Mouse (Mus musculus) spleen, adult 12 weeks (tissue): Measurements from ENCODE around the gene Ccdc194.

Experiments used
- DNase-seq: peaks from one replicate; pipeline ENCODE4 v3.0.0; 2022; ENCODE audit warnings: low spot score

Ccdc194 gene

DNA sequence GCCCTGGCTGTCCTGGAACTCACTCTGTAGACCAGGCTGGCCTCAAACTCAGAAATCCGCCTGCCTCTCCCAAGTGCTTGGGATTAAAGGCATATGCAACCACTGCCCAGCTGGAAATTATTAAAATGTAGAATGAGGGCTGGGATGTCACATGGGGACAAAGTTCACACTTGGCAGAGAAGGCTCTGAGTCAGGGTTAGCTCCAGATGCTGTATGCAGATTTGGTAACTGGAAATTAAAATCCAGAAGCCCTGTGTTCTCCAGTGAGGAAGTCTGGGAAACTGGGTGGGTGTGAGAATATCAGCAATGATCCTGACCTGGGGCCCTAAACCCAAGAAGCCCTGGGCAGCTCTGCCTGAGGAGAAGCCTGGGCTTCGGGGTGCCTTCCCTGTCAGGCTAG, 16.2 kb downstream of the Ccdc194 start:
- no peak for DNase-seq

DNA sequence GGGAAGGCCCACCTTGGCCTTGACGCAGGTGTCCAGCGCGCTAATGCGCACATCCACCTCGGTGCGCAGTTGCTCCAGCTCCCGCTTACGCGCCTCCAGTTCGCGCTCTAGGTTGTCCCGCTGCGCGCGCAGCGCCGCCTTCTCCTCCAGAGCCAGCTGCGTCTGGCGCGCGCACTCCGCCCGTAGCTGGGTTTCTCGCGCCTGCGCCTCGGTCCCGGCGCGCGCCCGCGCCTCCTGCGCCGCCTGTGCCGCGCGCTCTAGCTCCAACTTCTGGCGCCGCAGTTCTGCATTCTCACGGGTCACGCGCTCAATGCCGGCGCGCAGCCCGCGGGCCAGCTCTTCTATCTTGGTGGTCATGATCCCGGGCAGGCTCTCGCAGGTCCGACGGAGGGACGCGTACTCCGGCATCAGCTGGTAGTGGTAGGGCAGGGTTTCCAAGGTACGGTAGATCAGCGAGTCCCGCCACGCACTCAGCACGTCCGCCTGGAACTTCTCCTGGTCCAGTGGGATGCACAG, 17.9 kb downstream of the Ccdc194 start:
- no peak for DNase-seq

DNA sequence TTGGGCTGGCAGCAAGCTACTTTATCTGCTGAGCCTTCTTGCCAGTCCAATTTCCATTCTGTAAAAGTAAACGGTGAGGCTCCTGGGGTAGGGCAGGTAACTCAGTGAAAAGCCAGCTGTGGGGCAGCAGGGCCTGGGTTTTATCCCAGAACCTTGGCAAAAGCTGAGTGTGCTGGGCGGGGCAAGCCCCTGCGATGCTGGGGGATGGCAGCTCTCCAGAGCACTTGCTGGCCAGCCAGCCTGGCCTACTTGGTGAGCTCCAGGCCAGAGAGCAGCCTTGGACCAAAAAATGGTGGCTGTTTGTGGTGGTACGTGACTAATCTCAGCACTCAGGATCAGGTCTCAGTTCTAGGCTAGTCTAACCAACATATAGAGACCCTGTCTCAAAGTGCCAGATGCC, 19.5 kb downstream of the Ccdc194 start:
- DNase-seq = no peak

DNA sequence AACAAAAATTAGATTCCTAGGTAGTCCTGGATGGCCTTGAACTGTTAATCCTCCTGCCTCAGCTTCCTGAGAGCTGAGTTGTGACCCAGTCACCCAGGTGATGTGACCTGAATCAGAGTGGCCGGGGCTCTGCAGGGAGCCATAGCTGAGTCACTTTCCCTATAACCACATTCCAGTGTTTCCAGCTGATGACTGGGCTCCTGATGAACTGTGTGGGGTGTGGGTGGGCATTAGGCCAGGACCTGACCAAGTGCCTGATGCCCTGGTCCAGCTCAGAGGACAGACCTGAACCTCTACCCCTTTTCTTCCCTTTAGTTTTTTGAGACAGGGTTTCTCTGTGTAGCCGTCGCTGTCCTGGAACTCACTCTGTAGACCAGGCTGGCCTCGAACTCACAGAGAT, 20.2 kb downstream of the Ccdc194 start:
- no peak for DNase-seq

DNA sequence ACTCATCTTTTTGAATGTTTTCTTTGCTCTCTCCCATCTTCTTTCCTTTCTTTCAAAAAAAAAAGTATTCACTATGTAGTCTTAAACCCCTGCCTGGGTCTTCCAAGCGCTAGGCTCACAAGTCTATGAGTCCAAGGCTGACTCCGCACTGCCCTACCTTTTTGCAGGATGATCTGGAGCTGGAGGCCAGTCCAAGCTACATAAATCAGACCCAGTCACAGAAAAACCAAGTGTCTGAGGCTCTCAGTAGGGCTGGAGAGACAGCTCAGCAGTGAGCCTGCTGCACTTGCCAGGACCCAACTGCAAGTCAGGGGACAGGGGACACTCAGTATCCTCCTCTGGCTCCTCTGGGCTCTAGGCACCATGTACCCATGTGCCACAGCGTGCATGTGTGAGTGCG, 21.2 kb downstream of the Ccdc194 start:
- DNase-seq = no peak

DNA sequence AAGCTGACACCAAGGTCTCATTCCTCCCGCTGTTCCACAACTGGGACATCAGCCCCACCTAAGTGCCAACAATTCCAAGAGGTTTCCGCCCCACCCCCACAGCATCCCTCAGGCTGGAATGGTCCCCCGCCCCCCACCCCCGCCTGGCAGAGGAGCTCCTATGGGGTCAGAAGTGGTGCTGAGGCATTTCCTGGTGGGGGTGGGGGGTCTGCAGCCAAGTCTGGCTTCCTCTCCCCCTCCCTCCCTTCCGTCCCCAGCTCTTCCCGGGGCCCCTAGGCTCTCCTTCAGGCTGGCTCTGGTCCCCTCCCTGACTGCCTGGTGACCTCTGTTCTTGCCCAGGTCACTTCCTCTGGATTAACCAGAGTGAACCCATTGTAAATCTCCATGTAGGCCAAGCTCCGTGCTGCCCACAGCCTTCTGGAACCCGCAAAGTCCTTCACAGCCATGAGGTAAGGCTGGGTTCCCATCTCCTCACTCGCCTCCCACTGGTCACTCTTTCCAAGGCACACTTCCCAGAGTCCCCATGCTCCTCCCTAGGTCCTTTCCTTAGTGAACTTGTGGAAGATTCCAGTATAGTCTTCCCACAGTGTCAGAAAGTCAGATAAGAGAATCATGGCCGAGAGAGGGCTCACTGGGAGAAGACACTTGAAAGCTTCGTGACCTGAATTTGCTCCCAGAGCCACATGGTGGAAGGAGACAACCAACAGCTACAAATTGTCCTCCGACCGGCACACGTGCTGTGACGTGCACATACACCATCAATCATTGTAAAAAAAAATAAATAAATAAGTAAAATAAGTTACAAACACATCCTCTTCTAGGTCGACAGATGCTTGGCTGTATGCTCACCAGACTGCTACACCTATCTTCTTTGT, 26.5 kb downstream of the Ccdc194 start:
- DNase-seq = no peak

DNA sequence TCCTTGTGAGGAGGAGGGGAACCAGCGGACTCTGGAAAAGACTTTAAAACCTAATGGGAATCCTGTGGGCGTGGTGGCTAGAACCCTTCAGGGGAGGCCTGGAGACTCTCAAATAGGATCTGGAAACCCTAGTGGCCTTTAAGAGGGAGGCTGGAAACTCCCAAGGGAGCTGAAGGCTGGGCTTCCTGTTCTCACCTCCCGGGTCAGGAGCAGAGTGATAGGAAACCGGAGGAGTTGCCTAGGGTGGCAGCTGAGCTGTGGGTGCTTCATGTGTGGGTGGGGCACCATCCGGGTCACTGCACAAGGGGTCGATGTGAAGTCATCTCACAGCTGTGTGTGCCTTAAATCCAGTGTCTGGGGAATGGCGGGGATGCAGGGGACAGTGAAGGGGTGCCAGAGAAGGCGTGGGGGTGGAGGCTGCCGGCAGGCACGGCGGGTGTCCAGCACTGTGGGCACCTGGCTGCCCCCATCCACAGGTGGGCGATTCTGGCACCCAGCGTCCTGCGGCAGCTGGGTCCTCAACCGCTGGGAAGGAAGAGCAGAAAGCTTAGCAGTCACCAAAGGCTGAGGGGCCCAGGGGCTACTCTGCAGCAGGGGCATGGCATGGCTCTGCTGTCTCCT, 27.5 kb downstream of the Ccdc194 start:
- no peak for DNase-seq

DNA sequence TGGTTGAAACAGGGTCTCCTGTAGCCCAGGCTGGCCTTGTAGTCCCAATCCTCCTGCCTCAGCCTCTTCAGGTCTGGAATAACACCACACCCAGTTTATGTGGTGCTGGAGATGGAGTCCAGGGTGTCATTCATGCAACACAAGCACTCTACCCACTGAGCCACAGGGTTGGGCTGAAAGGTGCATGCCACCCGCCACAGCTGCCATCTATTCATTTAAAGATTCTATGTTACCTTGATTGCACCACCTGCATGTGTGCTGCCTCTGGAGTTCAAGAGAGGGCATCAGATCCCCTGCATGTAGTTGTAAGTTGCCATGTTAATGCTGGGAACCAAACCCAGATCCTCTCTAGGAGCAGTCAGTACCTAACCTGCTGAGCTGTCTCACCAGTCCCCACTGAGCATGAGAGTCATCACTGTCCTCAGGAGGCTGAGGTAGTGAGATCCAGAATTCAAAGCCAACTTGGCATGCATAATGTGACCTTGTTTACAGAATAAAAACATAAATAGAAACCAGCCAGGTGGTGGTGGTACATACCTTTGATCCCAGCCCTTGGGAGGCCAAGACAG, 28.4 kb downstream of the Ccdc194 start:
- no peak for DNase-seq

DNA sequence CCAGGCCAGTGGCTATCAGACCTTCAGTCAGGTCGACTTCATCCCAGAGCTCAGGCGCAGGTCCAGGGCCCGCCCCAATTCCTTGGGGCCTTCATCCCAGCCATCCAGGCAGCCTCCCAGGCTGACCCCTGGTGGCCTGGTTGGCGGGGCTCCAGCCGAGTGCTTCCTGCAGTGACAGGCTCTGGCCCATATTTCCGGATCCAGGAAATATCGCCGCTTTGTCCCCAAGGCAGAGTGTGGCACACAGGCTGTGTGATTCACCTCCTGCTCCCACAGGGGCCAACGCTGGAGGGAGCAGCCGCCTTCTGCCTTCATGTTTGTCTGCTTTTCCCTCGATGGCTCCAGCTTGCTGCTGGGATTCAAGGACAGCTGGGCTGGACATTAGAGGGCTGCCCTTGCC, 29.0 kb downstream of the Ccdc194 start:
- DNase-seq = no peak

DNA sequence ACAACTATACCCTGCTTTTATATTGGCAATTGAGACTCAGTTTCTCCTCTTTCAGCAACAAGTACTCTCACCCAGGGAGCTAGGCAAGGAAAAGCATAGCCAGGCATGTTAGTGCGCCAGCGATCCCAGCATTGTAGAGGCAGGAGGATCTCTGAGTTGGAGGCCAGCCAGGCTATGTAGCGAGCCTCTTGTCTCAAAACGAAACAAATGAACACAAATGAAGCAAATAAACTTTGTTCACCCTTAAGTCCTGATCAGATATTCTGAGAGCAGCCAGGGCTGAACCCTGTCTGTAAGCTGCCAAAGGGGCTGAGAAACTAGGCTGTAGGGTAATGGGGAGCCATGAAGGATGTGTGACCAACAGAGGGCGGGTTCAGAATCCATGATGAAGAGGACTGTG, 29.7 kb downstream of the Ccdc194 start:
- no peak for DNase-seq

DNA sequence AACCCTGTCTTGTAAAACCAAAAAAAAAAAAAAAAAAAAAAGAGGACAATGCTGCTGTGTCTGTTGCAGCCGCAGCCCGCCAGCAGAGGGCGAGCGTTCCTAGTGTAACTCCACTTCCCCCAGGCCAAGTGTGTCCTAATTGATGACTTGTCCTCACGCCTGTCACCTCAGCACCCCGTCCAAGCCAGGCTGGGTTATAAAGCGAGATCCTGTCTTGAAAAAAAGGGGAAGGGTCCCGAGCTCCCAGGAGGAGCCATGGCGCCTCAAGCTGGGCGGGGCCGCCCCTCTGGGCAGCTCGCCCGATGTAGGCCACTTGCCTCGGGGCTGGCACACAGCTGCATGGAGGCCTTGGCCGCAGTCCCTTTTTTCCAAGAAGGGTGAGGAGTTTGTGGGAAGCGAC, 30.5 kb downstream of the Ccdc194 start:
- DNase-seq = peak; percentile 57

DNA sequence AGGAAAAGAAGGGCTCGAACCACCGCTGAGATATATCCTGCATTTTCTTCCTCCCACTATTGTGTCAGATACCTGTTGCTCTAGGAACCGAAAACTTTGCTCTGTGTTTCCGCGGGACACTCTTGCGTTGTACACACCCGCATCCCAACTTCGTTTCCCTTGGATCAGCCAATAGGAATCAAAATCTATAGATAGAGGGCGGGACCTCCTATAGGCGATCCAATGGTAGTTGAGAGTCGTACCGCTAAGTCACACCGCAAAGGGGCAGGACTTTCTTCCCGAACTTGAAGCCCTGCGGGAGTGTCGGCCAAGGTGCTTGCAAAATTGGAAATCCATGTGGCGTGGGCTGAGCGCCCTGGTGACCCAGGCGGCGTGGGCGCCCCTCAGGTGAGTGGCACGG, 37.1 kb downstream of the Ccdc194 start:
- DNase-seq = peak; percentile 82

DNA sequence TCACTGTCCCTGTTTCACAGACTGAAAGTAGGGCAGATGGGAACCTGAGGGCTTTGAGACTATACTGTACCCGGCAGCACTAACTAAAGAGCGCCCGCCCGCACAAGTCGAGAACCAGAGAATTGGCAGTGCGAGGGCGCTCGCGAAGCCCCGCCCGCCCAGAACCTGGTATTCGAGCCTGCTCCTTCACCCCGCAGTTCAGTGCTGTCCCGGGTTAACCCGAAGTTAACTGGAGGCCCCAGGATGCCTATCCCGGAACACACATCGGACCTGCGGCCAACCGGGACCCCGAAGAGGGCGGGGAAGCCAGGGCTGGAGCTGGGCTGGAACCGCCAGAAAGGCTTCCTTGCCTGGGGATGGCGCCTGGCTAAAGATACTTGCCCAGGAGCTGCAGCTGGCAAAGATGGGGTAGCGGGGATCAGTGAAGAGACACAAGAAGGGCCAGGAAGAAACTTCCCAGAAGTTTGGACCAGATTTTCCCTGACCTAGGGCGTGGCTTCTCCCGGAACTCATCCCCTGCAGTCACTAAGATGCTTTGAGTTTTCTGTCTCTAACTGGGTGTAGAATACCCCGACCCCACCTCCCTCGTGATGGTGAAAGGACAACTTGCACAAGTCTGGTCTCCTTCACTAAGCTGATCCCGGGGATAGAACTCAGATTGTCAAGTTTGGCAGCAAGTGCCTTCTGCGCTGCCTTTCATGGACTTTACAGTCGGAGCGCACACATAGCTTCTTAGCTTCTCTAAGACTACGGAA, 37.6 kb downstream of the Ccdc194 start, which contains the start of gene Gtpbp3:
Gtpbp3 (plus strand) TSS at position 413 of the 755 bp plus-strand sequence.
- peak; percentile 66 for DNase-seq

DNA sequence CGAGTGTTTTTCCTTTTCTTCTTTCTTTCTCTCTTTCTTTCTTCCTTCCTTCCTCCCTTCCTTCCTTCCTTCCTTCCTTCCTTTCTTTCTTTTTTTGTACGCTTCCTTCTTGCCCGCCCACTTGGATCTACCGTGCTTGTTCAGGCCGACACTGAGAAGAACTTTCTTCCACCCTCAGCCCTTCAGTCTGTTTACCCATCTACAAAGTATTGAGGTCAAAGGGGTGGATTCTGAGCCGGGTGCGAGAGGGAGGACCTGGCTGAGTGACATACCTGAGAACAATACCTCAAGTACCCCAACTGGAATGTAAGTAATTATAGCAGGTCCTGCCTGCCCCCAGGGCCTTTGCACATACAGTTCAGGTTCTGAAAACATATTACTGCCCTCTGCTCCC, 39.4 kb downstream of the Ccdc194 start:
- no peak for DNase-seq

DNA sequence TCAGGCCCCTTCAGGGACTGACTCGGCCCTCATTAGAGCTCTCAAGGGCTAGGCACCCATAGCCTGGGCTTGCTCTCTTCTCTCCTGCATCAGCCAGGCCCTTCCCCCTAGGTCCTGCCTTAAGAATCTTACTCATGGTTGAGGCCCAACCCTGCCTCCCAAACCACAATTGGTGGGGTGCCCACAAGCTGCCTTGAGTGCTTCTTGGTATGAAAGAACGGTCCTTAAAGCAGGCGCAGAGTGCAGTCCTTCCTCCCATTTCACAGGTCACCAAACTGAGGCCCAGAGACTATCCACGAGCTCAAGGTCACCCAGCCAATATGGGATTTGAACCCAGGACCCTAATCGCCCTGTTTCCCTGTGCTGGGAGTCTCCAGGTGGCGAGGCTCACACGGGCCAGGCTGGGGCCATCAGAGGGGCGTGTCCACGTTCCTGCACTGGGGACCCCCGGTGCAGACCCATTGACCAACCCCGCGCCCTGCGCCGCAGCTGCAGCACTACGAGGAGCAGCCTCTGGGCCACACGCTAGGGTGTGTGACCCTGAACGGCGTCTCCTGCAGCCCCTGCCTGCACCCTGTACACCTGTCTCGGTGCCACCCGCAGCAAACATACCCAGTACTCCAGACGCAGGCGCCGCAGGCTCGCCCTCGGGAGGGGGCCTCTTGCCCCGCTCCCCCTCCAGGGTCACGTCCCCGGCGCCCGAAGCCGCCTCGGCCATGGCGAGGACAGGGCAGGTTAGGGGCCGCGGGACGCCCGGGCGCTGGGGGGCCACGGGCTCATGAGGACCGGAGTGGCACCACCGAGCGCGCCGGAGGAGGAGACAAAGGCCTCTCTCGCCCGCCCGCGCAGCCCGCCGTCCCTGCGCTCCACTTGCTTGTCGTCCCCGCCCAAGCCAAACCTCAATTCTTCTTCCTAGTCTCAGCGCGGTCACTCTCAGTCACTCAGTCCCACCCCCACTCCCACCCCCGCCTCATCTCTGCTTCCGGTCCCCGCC, 40.1 kb downstream of the Ccdc194 start, which contains the start of gene Ano8:
Ano8 (minus strand) TSS at position 822 of the 994 bp plus-strand sequence.
- DNase-seq = peak; percentile 59

DNA sequence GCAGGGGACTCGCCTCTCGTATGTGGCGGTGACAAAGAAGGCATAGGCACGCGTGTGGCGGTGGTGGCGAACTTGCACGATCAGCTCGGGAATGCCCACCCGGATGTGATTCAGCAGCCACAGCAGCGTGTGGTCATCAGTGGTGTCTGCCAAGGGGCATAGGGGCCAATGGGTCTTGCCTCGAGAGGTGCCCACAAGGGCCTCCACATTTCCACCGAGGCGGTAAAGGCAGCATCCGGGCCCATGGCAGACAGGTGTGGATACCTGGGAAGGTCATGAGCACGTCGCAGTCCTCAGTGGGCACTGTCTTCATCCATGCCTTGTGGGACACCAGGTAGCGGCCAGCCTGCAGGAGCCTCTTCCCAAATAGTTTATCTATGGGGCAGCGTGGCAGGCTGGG, 40.8 kb downstream of the Ccdc194 start:
- no peak for DNase-seq

DNA sequence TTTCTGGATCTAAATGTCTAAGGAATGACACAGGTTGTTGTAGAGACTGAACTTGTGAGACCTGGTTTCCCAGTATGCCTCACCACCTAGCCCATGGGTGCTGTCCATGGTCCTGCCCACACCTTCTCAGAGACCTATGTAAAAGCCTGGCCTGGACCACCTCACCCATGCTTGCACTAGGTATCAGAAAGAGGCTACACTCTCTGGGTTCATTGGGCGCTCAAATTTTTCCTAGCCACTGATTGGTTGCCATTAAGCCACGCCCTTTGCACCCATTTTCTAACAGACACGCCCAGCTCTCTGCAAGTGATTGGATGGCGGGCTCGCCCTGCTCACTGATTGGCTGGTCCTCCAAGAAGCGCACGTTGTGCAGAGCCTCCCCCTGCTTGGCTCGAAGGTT, 41.6 kb downstream of the Ccdc194 start:
- no peak for DNase-seq

DNA sequence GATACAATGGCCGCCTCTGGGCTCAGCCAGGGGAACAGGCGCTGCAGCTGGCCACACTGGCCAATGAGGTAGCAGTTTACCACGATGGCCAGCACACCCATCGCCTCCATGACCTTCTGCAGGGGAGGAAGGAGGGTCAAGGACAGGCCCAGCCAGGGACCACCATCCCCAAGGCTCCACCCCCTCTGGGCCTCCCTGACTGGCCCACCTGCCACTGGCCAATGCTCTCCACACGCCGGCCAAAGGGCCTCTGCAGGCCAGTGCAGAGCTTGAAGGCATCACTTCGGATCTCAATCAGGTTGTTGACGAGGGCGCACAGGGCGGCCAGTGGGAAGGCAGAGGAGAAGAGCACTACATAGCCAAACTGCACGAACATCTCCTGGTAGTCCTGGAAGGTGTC, 46.6 kb downstream of the Ccdc194 start:
- no peak for DNase-seq

DNA sequence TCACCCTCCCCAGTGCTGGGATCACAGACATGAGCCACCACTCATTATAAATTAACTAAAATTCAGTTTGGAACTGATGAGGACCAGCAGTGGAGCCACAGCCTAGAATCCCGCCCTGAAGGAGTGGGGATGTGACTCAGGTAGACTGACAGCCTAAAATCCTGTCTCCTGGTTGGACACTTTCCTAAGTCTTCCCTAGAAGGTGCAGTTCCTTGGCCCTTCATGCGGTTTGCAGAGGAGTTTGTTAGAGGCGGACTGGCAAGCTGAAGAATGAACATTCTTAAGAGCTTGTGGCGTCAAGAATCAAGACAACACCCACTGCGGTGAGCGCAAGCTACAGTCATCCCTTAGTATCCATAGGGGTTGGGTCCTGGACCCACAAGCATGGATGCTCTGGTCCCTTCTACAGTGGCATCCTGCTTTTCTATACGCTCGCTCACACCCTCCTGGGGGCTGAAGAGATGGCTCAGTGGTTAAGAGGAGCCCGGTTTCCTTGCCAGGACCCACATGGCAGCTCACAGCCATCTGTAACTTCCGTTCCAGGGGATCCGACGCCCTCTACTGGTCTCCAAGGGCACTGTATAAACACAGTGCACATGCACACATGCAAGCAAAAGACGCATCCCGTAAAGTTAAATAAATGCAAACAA, 48.2 kb downstream of the Ccdc194 start:
- DNase-seq = no peak
